Mouse (Mus musculus) adrenal gland, adult 18-20 months (tissue): ENCODE data around the gene Rnf166. TPM values are rescaled to one million over a fixed set of nuclear protein-coding genes. Genes with fewer than 3 reads are reported as not detected.

Experiments used
- microRNA-seq, 2 experiments: library from miRNA; unstranded; fragments of <30 nt; microRNA quantifications; one replicate each; pipeline ENCODE4 v1.2.0; 2021; ENCODE audit warnings: borderline number of aligned reads in 2 of 2
- total RNA-seq, 2 experiments: library from RNA; stranded (reverse); gene quantifications; 1 replicate in 1 of 2; 2 replicates in 1 of 2; pipeline ENCODE4 v1.2.3; 2021

Gene Rnf166
- total RNA-seq, 2 experiments from 2014 or later: 39.1 to 66.6 TPM

Small RNA genes within 50 kb of the gene (microRNA-seq; reads per million reads assigned to microRNA genes)
- gene Gm24366: 0 reads per million in 2 experiments

Other genes with a start within 250 kb of the Rnf166 start
- gene Zfpm1, start 193.9 kb downstream of the Rnf166 start, total RNA-seq: 10 to 100 TPM; 11.8 to 14.2 TPM
- not detected for gene Trhr2, start 115.3 kb downstream of the Rnf166 start, total RNA-seq
- 10 to 100 TPM; 39.9 to 45.1 TPM for gene Zc3h18, start 99.5 kb downstream of the Rnf166 start, total RNA-seq
- not detected for gene Il17c, start 54.0 kb downstream of the Rnf166 start, total RNA-seq
- gene Cyba, start 43.1 kb downstream of the Rnf166 start, total RNA-seq: 10 to 100 TPM; 29.0 to 53.7 TPM
- gene Mvd, start 32.6 kb downstream of the Rnf166 start, total RNA-seq: 10 to 100 TPM; 20.1 to 20.3 TPM
- gene Snai3, start 15.3 kb downstream of the Rnf166 start, total RNA-seq: not detected
- 10 to 100 TPM; 20.8 to 24.2 TPM for gene Ctu2, start 79 bp upstream of the Rnf166 start, total RNA-seq
- gene Piezo1, start 75.3 kb upstream of the Rnf166 start, total RNA-seq: 10 to 100 TPM; 14.1 to 28.4 TPM
- 1 to 10 TPM; 4.7 to 4.9 TPM for gene Cdt1, start 92.0 kb upstream of the Rnf166 start, total RNA-seq
- gene Aprt, start 100.8 kb upstream of the Rnf166 start, total RNA-seq: 10 to 100 TPM; 71.3 to 71.7 TPM
- 1 to 10 TPM; 5.0 to 6.1 TPM for gene Galns, start 135.4 kb upstream of the Rnf166 start, total RNA-seq
- 10 to 100 TPM; 63.1 to 64.5 TPM for gene Trappc2l, start 135.6 kb upstream of the Rnf166 start, total RNA-seq
- gene Pabpn1l, start 146.7 kb upstream of the Rnf166 start, total RNA-seq: not detected
- gene Cbfa2t3, start 223.0 kb upstream of the Rnf166 start, total RNA-seq: 10 to 100 TPM; 10.5 to 28.9 TPM